Mouse (Mus musculus) thymus, postnatal 4 days (tissue): ENCODE measurements at regions not wholly inside any gene's neighbourhood (a gene's known extent, or its start where the extent isn't known, plus 50 kb on each side); places are given as distances from the start of the nearest gene placed in this dataset.

Experiments
- DNase-seq: peaks from one replicate; pipeline ENCODE4 v3.0.0; 2021

GRCm38 (mm10) chr14:106365624-106366118, 259.7 kb downstream of the Trim52 start:
- DNase-seq: no peak

GRCm38 (mm10) chr14:106373451-106373850, 267.5 kb downstream of the Trim52 start:
- DNase-seq: no peak

- no peak for DNase-seq
Measured at GRCm38 (mm10) chr14:106379645-106380044, 273.6 kb downstream of the Trim52 start.

GRCm38 (mm10) chr14:106387671-106388070, 281.7 kb downstream of the Trim52 start:
- no peak for DNase-seq

GRCm38 (mm10) chr14:106390546-106390945, 284.5 kb downstream of the Trim52 start:
- no peak for DNase-seq

GRCm38 (mm10) chr14:106393978-106394377, 288.0 kb downstream of the Trim52 start:
- no peak for DNase-seq

- no peak for DNase-seq
Measured at GRCm38 (mm10) chr14:106412917-106413558, 307.0 kb downstream of the Trim52 start.

GRCm38 (mm10) chr14:106424714-106425113, 318.7 kb downstream of the Trim52 start:
- no peak for DNase-seq

- DNase-seq: no peak
Measured at GRCm38 (mm10) chr14:106428594-106428993, 322.6 kb downstream of the Trim52 start.

- peak; percentile 48 for DNase-seq
Measured at GRCm38 (mm10) chr14:106439282-106439681, 333.3 kb downstream of the Trim52 start.

GRCm38 (mm10) chr14:106489074-106489473, 383.1 kb downstream of the Trim52 start:
- no peak for DNase-seq

- DNase-seq: no peak
Measured at GRCm38 (mm10) chr14:106491389-106491788, 385.4 kb downstream of the Trim52 start.

GRCm38 (mm10) chr14:106500344-106501135, 394.5 kb downstream of the Trim52 start:
- no peak for DNase-seq

GRCm38 (mm10) chr14:106506921-106507320, 400.9 kb downstream of the Trim52 start:
- no peak for DNase-seq

GRCm38 (mm10) chr14:106518552-106519358, 412.8 kb downstream of the Trim52 start:
- no peak for DNase-seq

GRCm38 (mm10) chr14:106520808-106521207, 414.8 kb downstream of the Trim52 start:
- no peak for DNase-seq

- DNase-seq: no peak
Measured at GRCm38 (mm10) chr14:106550150-106550549, 444.2 kb downstream of the Trim52 start.

GRCm38 (mm10) chr14:106579281-106579680, 473.3 kb downstream of the Trim52 start:
- DNase-seq: no peak

GRCm38 (mm10) chr14:106581886-106582285, 475.9 kb downstream of the Trim52 start:
- DNase-seq: no peak

- no peak for DNase-seq
Measured at GRCm38 (mm10) chr14:106593352-106593751, 487.4 kb downstream of the Trim52 start.

GRCm38 (mm10) chr14:106593980-106594379, 488.0 kb downstream of the Trim52 start:
- no peak for DNase-seq

- DNase-seq: no peak
Measured at GRCm38 (mm10) chr14:106607041-106607440, 501.0 kb downstream of the Trim52 start.

GRCm38 (mm10) chr14:106608341-106608927, 502.4 kb downstream of the Trim52 start:
- no peak for DNase-seq
